19 mouse cellular contexts compared by ENCODE assay signal in genomic region chr2:135954760-135955548, GRCm38 (mm10).
DNase-seq lines count a peak whose midpoint lies in the region; ATAC-seq and TF ChIP-seq lines count a peak whose summit lies in the region.
"Had no signal": no experiment of that assay in that cellular context is flagged by ENCODE, and none has a peak within 500 bp of the region (broad histone marks: within the 10 kb centered on the region; RNA-seq: fewer than 3 reads in every experiment).

No protein-coding gene starts in this region.

- ATAC-seq in CD4-positive, CD25-positive, alpha-beta regulatory T cell, adult 4 months = no peak
- no peak for ATAC-seq in monocyte, adult 5-6 weeks (replicated peaks; ENCODE audit: insufficient number of reproducible peaks, low FRiP score, low TSS enrichment, poor library complexity, severe bottlenecking)
- ATAC-seq: forebrain, embryonic 14.5 days; midbrain, embryonic 13.5 days had no signal

- DNase-seq in gastrocnemius, adult 2 months = no peak
- DNase-seq in gastrocnemius, postnatal 4 days (ENCODE audit: low spot score in 2 of 2) = no peak
- no peak for DNase-seq in layer of hippocampus, adult 2 months (ENCODE audit: low spot score in 2 of 2)
- DNase-seq in layer of hippocampus, postnatal 25 days (ENCODE audit: extremely low spot score in 1 of 2, low spot score in 1 of 2) = no peak
- DNase-seq in kidney, postnatal 25 days = peak; percentile 20 to 51
- peak; percentile 66 for DNase-seq in lung, postnatal 36 days
- DNase-seq: adrenal gland, adult 2 months; cerebellum, adult 11 months; cerebellum, postnatal 14 days; layer of hippocampus, postnatal 36 days; liver; right cerebral cortex, postnatal 4 days; thymus, adult 18-20 months had no signal

- no peak overlapping the region for H3K4me3 ChIP-seq in gastrocnemius, adult 2 months
- no peak overlapping the region for H3K4me3 ChIP-seq in layer of hippocampus, adult 2 months
- H3K4me3 ChIP-seq: erythroblast, embryonic 14.5 days; midbrain, embryonic 13.5 days had no signal

- peak overlapping the region; percentile 56 for H3K27ac ChIP-seq in gastrocnemius, adult 2 months
- H3K27ac ChIP-seq in layer of hippocampus, adult 2 months = peak overlapping the region; percentile 14; the same call in 1 of the 2 replicates
- H3K27ac ChIP-seq: hindbrain, embryonic 14.5 days; midbrain, embryonic 13.5 days had no signal

- intact Hi-C loops in gastrocnemius, adult 2 months (cut with DNase I) = no loop called here

- TF ChIP-seq CTCF in gastrocnemius, adult 2 months (IDR thresholded peaks at IDR 0.05) = no peak
- no peak for TF ChIP-seq CTCF in layer of hippocampus, adult 2 months (conservative IDR thresholded peaks at IDR 0.05)

Comparison
In these comparisons a context has a peak if more than half of its experiments do, and no peak if none do; other contexts are left out.
1. DNase-seq: peak in kidney, postnatal 25 days (2 of 2) and lung, postnatal 36 days (single experiment); none in gastrocnemius, adult 2 months (single experiment), gastrocnemius, postnatal 4 days (0 of 2), layer of hippocampus, adult 2 months (0 of 2) and layer of hippocampus, postnatal 25 days (0 of 2).